Mouse (Mus musculus) spleen, postnatal 36 days (tissue): ENCODE data around the gene Gm17482.
A peak's percentile ranks its signal among the peaks of the same experiment; 100 is the strongest.
"Not testable (repeated sequence)": the region's sequence is repeated elsewhere in the genome, so short reads cannot be mapped to it uniquely, and the experiment has no call there.

Source experiments
- DNase-seq, 2 experiments: peaks; one replicate each; pipeline ENCODE4 v3.0.0; 2022; ENCODE audit warnings: low spot score in 2 of 2, mixed read lengths in 1 of 2

Gene Gm17482

DNA sequence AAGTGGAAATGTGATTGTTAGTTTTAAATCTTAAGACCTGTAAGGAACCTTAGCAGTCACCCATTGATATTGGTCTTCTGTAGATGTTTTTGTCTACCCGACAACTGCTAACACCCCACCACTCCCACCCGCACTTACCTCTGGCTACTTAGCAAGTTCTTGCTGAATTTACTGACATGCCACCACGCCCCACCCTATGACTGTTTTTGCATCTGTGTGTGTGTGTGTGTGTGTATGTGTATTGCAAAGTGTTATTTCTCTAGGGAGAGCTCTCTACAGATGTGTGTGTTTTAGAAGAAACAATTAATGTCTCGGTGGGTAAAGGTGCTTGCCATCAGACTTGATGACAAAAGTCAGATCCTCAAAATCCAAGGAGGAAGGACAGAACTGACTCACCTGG lies at the start of gene Gm17482:
TSS of gene Gm17482 (plus strand) at position 301 of the 400 bp plus-strand sequence.
- no peak for DNase-seq

DNA sequence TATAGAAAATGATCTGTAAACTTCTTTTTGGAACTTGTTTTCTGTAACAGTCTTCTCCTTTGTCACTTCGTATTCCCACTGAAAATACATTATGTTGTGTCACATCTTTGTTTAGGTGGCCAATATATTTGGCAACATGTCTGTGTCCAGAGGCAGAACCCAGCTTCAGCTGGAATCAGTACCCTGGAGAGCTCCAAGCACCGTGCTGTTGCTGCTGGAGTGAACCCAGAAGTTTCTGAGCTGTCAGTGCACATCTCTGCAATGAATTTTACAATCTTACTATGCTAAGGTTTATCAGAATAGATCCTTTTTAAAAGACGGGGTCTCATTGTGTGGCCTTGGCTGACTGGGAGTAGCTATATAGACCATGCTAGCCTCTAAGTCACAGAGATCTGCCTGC lies 48.3 kb upstream of the Gm17482 start:
- no peak for DNase-seq

DNA sequence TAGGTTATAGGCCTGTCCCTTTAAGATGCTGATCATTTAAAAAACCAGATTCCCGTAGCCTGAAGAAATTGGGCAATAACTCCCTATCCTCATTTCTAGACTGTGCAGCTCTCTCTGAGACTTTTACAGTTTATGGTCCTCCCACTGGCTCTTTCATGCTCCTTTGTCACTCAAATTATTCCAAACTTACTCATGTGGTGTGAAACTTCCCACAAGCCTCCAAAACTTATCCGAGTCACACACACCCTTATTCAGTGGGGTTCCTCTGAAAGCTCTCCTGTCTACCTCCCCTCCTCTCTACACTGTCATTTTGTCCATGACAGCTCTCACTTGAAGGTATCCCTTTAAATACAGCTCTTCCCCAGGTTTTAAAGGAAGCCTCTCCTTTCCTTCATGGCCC lies 46.0 kb upstream of the Gm17482 start:
- DNase-seq, result no peak

DNA sequence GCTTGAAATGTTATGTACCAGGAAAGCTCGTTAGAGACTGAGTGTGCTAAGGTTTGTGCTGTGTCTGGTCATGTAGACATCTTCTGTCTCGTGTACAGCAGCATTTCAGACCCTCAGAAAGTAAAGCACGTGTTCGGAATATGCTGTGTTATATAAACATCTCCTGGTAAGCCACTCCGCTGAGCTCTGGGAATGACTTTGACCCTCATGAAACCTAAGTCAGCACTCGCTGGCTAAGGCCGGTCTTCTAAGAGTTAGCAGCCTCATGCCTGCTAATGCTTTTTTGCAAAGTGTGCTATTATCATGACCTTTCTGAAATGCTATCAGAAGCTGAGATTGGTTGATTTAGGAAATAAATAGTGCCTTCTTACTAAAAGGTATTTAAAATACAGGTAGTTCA lies 36.0 kb upstream of the Gm17482 start:
- no peak for DNase-seq

DNA sequence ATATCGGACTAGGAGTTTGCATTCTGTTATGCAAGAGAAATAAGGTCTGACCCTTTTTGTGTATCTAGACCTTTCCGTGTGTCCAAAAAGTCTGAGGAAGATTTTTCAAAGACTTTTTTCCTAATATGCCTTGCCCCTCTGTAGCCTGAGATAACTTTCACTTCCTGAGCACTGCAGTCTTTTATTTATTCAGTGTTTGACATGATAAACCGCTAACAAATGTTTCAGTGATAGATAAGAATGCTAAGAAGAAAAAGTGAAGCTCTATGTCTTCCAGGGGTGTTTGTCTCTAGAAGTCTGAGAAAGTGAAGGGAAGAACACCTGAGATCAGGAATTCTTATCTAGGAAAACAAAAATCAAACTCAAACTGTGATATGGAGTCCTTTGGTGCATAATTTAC lies 26.4 kb upstream of the Gm17482 start:
- DNase-seq, result no peak

DNA sequence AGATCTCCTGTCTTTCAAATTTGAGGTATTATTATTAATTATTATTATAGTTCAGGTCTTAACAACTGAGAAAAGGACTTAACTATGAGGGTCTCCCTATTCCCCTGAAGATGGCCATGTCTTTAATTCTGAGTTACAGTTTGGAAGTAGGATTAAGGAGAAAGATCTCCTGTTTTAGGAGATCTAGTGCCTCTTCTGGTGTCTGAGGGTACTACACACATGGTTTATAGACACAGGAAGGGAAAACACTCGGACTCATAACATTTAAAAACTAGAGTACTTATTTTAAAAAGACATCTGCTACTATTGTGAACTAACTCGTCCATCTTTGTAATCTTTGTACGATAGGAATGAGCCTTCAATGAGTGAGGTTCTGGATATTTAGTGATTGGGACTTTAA lies 24.1 kb upstream of the Gm17482 start:
- no peak for DNase-seq

DNA sequence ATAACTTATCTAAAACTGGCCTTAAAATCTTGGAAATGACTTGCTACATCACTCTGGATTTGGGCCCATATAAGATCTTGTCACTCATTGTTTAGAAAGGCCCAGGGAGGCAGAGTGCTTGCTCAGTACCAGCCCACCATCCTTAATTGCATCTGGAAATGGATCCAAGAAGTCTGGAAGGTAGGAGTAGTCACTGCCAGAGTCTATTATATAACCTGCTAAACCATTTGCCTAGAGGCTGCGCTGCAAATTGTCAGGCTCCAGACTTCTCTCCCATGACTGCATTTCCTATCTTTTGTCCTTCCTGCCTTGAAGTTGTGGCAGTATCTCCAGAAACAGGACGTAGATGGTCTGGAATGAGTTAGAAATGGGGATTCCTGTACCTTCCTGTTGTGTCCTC lies 17.0 kb upstream of the Gm17482 start:
- no peak for DNase-seq

DNA sequence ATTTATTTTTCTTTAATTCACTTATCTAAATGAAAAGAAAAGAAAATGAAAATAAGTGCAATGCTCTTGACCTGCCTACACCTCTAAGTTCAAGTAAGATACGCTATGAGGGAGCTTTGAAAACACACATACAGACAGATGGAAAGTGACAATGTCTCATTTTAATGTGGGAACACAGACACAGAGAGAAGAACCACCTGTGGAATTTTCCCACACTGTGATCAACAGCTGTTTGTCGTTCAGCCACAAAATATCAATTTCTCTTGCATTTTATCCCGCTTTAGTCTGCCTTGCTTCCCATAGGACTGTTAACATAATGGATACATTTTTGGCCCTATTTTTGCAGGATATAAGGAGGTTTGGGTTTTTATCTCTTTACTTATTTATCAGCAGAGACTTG lies 16.3 kb upstream of the Gm17482 start:
- DNase-seq, result no peak

DNA sequence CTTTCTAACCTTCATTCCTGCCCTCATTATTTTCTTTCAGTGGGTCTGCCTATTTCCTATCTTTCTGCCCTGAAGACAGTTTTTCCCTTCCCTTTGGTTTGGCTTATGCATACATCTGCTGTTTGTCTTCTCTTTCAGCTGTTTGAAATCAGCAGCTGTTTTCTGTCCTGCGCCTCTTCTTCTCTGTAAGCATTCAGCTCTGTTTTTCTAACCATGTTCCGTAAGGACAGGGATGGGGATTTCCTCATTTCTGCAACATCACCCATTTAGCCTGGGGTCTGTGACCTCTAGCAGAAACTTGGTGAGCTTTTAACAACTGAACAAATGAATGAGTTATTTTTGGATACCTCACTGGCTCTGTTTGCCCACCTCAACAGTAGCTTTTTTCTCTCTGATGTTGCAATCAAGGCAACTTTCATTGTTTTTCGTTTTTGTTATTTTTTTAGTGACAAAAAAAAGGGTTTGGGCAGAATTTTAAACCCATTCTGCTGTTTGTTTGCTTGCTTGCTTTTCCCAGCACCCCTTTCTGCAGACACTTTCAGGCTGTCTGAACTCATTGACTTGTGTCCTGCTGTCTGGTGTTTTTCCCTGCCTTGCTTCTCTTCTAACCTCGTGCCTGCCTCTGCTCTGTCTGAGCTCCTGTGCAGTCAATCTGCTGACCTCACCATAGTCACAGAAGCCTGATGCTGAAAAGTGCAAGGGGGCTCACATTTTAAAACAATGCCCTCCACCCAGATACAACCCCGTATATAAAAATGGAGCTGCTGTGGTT lies 14.8 kb upstream of the Gm17482 start:
- no peak for DNase-seq

DNA sequence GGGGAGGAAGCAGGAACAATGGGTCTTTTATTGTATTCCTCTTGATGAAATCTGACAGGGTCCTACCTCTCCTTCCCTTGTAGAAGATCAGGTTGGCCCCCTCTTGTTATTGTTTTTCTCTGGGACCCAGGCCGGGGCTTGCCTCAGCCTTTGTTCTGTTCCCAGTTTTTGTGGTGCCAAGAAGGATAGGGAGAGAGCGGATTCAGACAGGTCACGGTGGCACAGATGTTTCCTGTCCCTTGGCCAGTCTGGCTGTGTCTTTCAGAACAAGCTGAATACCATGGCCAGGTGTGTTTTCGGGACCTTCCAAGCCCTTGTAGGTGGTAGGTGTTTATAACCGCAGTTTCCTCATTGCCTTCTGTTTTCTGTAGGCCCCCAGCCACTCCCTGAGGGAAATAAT lies 14.0 kb upstream of the Gm17482 start:
- DNase-seq, result no peak

DNA sequence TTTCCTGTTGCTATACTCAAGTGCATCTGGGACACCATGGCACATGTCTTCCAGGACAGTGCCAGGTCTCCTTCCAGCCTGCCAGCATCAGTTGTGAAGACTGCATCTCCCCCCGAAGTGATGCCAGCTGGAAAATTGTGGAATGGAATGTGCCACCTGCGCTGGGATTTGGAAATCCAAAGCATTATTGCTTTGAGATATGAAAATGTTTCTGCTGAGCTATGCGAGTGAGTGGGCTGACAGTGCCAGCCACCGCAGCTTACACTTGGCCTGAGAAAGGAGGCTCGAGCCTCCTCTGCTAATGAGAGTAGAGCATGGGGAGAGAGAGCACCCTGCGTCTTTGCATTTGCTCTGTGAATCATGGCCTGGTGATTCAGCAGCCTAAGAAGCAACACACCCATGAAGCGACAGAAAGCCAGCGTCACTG lies 5.9 kb upstream of the Gm17482 start:
- DNase-seq, result no peak

DNA sequence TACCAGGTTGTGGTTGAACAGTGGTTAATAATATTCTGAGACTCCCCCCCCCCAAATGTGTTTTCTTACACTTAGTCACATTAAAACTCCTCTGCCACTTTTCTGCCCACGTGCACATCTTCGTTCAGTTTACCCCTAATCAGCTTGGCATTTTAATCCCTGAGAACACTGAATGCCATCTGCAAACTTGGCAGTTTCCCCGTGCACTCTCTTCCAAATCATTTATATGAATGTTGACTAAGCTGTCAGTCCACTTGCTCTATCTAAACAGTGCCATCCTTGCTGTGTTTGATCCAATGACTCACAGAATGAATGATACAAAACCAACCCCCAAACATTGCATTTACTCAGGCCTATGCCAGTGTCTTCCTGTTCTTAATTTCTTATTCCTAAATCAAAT lies 1.6 kb upstream of the Gm17482 start:
- DNase-seq, result no peak

DNA sequence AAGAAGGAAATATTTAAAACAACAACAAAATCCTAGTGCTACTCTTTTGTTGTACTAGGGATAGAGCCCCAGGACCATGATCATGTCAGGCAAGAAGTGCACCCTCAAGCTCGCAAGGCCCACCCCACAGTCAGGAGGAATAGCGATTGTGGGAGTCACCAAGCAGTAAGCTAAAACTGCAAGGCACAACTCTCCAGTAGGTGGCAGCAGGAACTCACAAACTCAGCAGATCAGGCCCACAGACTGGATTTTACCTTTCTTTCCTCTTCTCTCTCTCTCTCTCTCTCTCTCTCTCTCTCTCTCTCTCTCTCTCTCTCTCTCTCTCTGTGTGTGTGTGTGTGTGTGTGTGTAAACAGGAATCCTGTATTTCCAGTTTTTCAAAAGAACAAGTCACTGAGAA lies 386 bp downstream of the Gm17482 start:
- peak; percentile 9 to 32 for DNase-seq

DNA sequence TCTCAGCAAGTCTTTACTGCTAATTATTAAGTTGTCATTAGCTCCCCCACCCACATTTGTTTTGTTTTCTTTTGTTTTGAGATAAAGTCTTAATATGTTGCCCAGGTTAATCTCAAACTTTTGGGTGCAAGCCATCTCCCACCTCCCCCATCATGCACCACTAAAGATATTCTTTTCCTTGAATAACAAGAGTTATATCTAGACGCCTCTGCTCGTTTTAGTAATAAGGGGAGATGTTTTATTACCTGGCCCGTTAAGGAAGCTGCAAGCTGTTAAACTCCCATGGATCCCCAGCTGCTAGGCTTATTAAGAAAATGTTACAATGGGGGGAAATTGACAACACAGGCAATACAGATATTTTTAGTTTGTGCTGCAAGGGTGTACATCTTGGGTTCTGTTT lies 3.4 kb downstream of the Gm17482 start:
- no peak for DNase-seq

DNA sequence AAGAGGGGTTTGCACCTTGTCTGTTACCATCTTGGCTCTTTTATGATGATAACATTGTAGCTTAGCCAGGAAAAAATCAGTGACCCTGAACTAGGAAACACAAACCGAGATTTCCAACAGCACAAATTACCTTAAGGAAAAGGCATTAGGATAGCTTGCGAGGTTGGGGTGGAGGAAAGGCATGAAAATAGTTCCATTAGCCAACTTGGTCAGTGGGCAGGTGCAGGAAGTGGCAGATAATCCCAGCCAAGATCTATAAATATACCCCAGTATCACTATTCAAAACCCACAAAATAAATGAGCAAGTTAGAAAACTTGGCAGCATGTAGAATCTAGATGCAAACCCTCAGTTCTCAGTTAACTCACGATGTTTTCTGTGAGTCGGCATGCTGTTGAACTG lies 4.7 kb downstream of the Gm17482 start:
- DNase-seq, result no peak

DNA sequence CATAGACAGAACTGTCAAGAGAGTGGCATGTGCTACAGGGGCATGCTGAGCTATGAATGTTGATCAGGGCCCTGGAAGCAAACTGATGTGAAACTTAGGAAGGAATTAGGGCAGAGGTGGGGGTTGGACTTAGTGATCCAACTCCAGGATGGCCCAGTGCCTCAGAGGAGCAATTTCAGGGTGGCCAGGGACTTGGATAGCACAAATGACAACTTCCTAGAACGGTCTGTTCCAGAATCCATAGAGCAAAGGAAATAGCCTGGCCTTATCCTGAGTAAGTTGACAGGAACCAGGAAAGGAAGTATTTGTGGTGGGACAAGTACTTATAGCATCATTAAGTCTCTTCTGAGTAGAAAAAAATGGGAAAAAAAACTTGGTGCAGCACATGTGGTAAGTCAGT lies 5.4 kb downstream of the Gm17482 start:
- DNase-seq, result no peak

DNA sequence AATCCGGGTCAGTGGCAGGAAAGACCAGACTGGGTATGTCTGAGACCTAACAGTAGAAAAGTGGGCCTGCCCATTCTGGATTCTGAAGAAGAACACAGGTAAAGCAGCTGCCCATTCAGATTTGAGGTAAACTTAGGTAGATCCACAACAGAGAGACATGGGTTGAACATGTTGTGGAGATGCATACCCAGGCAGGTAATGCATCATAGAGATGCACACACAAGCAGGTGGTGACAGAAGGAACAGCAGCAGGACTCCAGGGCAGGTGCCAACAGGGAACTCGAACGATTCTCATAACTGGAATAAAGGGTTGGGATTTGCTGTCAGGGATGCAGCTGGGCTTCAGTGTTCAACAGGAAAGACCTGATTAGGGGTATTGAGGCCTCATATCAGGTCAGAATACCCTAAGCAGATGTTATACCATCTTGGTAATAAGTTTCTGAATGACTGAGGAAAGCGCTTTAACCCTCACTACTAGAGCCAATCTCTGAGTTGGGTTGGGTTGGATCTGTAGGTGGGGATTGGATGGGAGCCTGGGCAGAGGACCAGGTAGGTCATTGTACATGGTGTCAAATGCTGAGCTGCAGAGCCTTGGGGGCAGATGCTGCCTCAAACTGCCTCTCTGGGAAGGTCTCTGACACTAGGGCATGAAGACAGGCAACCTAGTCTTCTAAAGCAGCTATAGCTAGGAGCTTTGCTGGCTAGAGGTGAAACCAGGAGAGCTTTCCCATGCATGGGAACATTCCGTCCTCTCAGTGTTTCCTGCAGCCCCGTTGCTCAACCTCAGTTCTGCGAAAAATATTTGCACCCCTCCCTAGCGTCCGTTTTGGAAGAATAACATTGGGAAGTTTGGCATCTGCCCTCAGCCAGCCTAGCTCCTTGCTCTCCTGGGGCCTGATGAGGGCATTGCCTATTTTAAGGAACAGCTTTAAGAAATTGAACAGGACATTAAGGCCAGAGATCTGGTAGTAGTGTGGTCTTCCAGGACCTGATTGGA lies 11.2 kb downstream of the Gm17482 start:
- DNase-seq, result no peak

DNA sequence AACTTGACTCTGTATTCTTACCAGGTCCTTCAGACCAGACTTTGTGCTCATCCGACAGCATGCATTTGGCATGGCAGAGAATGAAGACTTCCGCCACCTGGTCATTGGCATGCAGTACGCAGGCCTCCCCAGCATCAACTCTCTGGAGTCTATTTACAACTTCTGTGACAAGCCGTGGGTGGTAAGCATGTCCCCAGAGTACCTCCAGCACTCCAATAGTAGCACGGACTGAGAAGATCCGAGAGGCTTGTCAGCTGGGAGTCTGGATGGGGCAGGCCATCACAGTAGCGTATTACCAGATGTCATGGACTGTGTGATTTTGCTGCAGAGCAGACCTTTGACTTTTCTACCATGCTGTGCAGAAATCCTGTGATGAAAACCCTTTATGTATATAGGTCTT lies 12.2 kb downstream of the Gm17482 start:
- no peak for DNase-seq

DNA sequence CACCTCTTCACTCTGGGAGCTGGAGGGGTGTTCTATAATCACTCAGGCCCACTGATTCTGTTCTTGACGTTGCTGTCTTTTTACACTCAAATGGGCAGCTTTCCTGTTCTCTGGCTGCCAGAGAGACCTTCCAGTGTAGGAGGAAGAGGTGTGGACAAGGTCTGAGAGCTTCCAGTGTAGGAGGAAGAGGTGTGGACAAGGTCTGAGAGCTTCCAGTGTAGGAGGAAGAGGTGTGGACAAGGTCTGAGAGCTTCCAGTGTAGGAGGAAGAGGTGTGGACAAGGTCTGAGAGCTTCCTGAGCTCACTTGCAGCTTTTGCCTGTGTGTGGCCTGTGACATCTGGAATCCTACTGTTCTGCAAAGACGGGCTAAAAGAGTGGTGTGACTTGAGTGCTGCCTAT lies 13.3 kb downstream of the Gm17482 start:
- DNase-seq, result not testable (repeated sequence)

DNA sequence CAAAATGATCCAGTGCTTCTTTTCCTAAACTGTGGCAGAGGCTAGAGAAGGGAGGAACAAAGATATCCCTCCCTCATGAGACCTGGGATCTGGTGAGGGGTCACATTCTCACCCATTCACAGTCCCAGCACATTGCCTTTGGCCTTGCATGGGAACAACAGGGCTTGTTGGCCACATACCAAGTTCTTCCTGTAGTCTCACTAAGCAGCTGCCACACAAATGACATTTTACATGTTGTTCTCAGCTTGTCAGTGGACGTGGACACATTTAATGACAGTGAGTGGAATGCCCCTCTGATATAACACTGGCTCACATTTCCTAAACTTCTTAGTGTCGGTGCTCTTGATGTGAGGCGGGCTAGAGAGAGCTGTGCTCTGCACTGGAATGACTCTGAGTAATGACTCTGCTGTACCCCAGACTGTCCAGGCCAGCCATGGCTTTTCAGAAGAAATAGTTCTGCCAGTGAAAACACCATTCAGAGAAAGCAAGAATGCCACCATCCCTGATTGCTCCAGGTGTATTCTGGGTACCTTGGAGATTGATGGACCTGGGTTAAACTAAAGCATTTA lies 14.1 kb downstream of the Gm17482 start:
- no peak for DNase-seq

DNA sequence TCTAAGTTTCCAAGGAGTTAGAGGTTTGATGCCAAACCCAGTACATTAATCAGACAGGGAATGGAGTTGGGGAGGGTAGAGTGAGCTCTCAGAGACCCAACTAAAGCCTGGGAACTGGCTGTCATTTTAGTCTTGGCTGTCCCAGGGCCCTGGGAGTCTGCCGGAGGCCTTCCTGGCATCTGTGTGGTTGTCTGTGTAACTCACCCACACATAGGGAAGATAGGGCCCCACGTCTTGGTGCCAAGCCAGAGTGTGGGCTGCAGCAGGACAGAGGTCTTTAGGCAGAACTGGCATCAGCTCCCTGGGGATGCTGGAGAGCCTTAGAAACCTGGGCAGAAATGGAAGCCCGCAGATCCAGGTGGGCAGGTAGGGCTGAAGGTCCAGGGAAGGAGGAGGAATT lies 14.8 kb downstream of the Gm17482 start:
- DNase-seq, result no peak

DNA sequence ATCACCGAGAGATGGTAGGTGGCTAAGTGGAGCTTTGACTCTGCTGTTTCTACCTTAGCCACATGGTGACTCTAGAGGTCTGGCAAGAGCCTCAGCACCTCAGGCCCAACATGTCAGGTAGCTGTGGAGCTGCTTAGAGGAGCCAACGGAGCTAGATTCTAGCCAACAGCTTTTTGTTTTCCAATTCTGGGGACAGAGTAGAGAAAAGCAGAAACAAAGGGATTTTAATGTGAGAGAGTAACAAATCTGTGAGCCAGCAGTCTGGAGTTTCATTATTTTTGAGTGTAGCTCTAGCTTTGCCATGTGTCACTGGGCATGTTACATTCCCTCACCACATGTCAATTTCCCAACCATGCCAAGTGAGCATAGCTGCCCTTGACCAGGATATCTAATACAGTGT lies 17.1 kb downstream of the Gm17482 start:
- no peak for DNase-seq
